Mouse (Mus musculus) sigmoid colon, adult 10 weeks (tissue): Measurements from ENCODE around the gene Slc9a4. TPM values are rescaled to one million over a fixed set of nuclear protein-coding genes. Genes with fewer than 3 reads are reported as not detected.

Experiments
- polyA plus RNA-seq: library from polyadenylated mRNA; stranded (reverse); fragments of 350-450 nt; fragmentation: Illumina TruSeq; extraction: RNeasy Lipid Tissue Mini Kit (QIAGEN cat#74804); gene quantifications from one replicate; pipeline ENCODE4 v1.2.3, GENCODE M21; 2014; ENCODE audit warnings: low read depth, low replicate concordance

Slc9a4 gene
- 0.19 TPM for polyA plus RNA-seq

GRCm38 (mm10) chr1:40579784-40580183 is at the start of gene Slc9a4:
Gene Slc9a4, plus strand, starts transcription at chr1:40580081.

Other genes starting within 250 kb of the Slc9a4 start
- 3.8 TPM for gene Il1rl1, start 150.5 kb upstream of the Slc9a4 start, polyA plus RNA-seq
- gene Il18r1, start 114.5 kb upstream of the Slc9a4 start, polyA plus RNA-seq = 2.6 TPM
- gene Il18rap, start 64.7 kb upstream of the Slc9a4 start, polyA plus RNA-seq = 0.63 TPM
- gene Slc9a2, start 100.5 kb downstream of the Slc9a4 start, polyA plus RNA-seq = 156 TPM
- 23.0 TPM for gene Mfsd9, start 210.6 kb downstream of the Slc9a4 start, polyA plus RNA-seq
- gene Tmem182, start 225.5 kb downstream of the Slc9a4 start, polyA plus RNA-seq = 6.0 TPM